Mouse (Mus musculus): ENCODE measurements at regions not wholly inside any gene's neighbourhood (a gene's known extent, or its start where the extent isn't known, plus 50 kb on each side); places are given as distances from the start of the nearest gene placed in this dataset.

GRCm38 (mm10) chr15:87936041-87936440, 391.9 kb downstream of the Fam19a5 start:
- TF ChIP-seq CTCF (IDR thresholded peaks at IDR 0.05; ENCODE audit: borderline replicate concordance, extremely low read depth, insufficient read depth, insufficient read length) = no peak
- TF ChIP-seq POLR2A (IDR thresholded peaks at IDR 0.05; ENCODE audit: borderline replicate concordance, extremely low read depth, insufficient read depth, insufficient read length, poor library complexity, severe bottlenecking) = no peak

Data from brain, embryonic 14.5 days (tissue).